Mouse (Mus musculus): ENCODE data around the gene Mgme1. TPM values are rescaled to one million over a fixed set of nuclear protein-coding genes. Genes with fewer than 3 reads are reported as not detected.

Gene Mgme1
- total and polyA plus RNA-seq, 3 experiments, result 16.8 to 20.3 TPM; not detected in 1

GRCm38 (mm10) chr2:144235776-144236175 lies 34.7 kb upstream of the Mgme1 start:
- Histone ChIP-seq H3K4me1 (ENCODE audit: control insufficient read depth in 1 of 2, insufficient read depth in 2 of 2, low read length in 2 of 2) (peaks cover 5 to 13% of the 10 kb centered on the region in 2 experiments), H3K79me2 (ENCODE audit: control insufficient read depth, insufficient read depth, low read length, poor library complexity) (no peaks in the 10 kb centered on the region), H3K9ac (ENCODE audit: control insufficient read depth, low read depth, low read length, poor library complexity, severe bottlenecking) (no peak overlapping the region), H3K27me3 (ENCODE audit: control insufficient read depth in 1 of 2, insufficient read depth in 2 of 2, low read length in 2 of 2) (no peaks in the 10 kb centered on the region), H3K4me3 (ENCODE audit: control insufficient read depth in 1 of 2, insufficient read depth in 1 of 2, low read depth in 2 of 2, low read length in 2 of 2) (no peak overlapping the region), H3K27ac (ENCODE audit: control insufficient read depth, low read depth, low read length) (no peak overlapping the region), H3K9me3 (replicated peaks; ENCODE audit: insufficient read depth, low read length) (no peaks in the 10 kb centered on the region), H3K36me3 (ENCODE audit: control insufficient read depth in 1 of 2, insufficient read depth in 2 of 2, low read length in 2 of 2) (peaks cover 0 to 10% of the 10 kb centered on the region in 2 experiments; a peak in 2 of 4 replicates)
- TF ChIP-seq USF1 (IDR thresholded peaks at IDR 0.05; ENCODE audit: low read depth, low read length), result no peak
- TF ChIP-seq GATA1 (IDR thresholded peaks at IDR 0.05; ENCODE audit: low read depth, low read length), result no peak
- TF ChIP-seq HCFC1 (IDR thresholded peaks at IDR 0.05; ENCODE audit: low read depth, low read length), result no peak
- DNase-seq (ENCODE audit: low read depth, low spot score), result no peak

GRCm38 (mm10) chr2:144236791-144237584 lies 33.5 kb upstream of the Mgme1 start:
- Histone ChIP-seq H3K27me3 (ENCODE audit: control insufficient read depth in 1 of 2, insufficient read depth in 2 of 2, low read length in 2 of 2) (no peaks in the 10 kb centered on the region), H3K79me2 (ENCODE audit: control insufficient read depth, insufficient read depth, low read length, poor library complexity) (no peaks in the 10 kb centered on the region), H3K9me3 (replicated peaks; ENCODE audit: insufficient read depth, low read length) (no peaks in the 10 kb centered on the region), H3K9ac (ENCODE audit: control insufficient read depth, low read depth, low read length, poor library complexity, severe bottlenecking) (no peak overlapping the region), H3K4me1 (ENCODE audit: control insufficient read depth in 1 of 2, insufficient read depth in 2 of 2, low read length in 2 of 2) (peaks cover 0 to 3% of the 10 kb centered on the region in 2 experiments; a peak in 3 of 4 replicates), H3K27ac (ENCODE audit: control insufficient read depth, low read depth, low read length) (no peak overlapping the region), H3K4me3 (ENCODE audit: control insufficient read depth in 1 of 2, insufficient read depth in 1 of 2, low read depth in 2 of 2, low read length in 2 of 2) (no peak overlapping the region), H3K36me3 (ENCODE audit: control insufficient read depth in 1 of 2, insufficient read depth in 2 of 2, low read length in 2 of 2) (0 out of 4 replicates have a peak, but pooled peaks cover 0 to 2% of the 10 kb centered on the region in 2 experiments)
- no peak for DNase-seq (ENCODE audit: low read depth, low spot score)
- TF ChIP-seq EP300 (IDR thresholded peaks at IDR 0.05; ENCODE audit: low read depth in 1 of 2, low read length in 2 of 2) (0 out of 4 replicates have a peak, but pooled peaks of 1 of the 2 experiments have one; percentile 7), MAX (IDR thresholded peaks at IDR 0.05; ENCODE audit: low read length) (no peak)

GRCm38 (mm10) chr2:144238341-144238740 lies 32.1 kb upstream of the Mgme1 start:
- H3K4me1 ChIP-seq (ENCODE audit: control insufficient read depth in 1 of 2, insufficient read depth in 2 of 2, low read length in 2 of 2), result no peaks in the 10 kb centered on the region
- no peaks in the 10 kb centered on the region for H3K27me3 ChIP-seq (ENCODE audit: control insufficient read depth in 1 of 2, insufficient read depth in 2 of 2, low read length in 2 of 2)
- TF ChIP-seq SMC3 (IDR thresholded peaks at IDR 0.05; ENCODE audit: low read depth, low read length), result no peak
- no peak for TF ChIP-seq USF2 (IDR thresholded peaks at IDR 0.05; ENCODE audit: borderline replicate concordance in 1 of 2, insufficient read depth in 1 of 2, low read depth in 1 of 2, low read length in 2 of 2)
- no peak for TF ChIP-seq RAD21 (IDR thresholded peaks at IDR 0.05; ENCODE audit: low read depth, low read length)
- TF ChIP-seq MAX (IDR thresholded peaks at IDR 0.05; ENCODE audit: low read length), result no peak
- no peak for TF ChIP-seq POLR2A (IDR thresholded peaks at IDR 0.05; ENCODE audit: control insufficient read depth in 1 of 2, insufficient read depth in 1 of 2, low read depth in 1 of 2, low read length in 2 of 2, poor library complexity in 1 of 2)
- no peak for TF ChIP-seq ETS1 (IDR thresholded peaks at IDR 0.05; ENCODE audit: low read depth, low read length)
- no peak for TF ChIP-seq ZNF384 (IDR thresholded peaks at IDR 0.05; ENCODE audit: low read depth, low read length)
- no peak for TF ChIP-seq TCF12 (IDR thresholded peaks at IDR 0.05; ENCODE audit: low read depth, low read length)
- TF ChIP-seq HCFC1 (IDR thresholded peaks at IDR 0.05; ENCODE audit: low read depth, low read length), result no peak
- no peak for TF ChIP-seq CTCF (IDR thresholded peaks at IDR 0.05 in 2 of 3, conservative IDR thresholded peaks at IDR 0.05 in 1 of 3; ENCODE audit: control insufficient read depth in 1 of 3, insufficient read depth in 1 of 3, low read depth in 2 of 3, low read length in 3 of 3, poor library complexity in 1 of 3, severe bottlenecking in 1 of 3)
- TF ChIP-seq ZKSCAN1 (IDR thresholded peaks at IDR 0.05; ENCODE audit: low read depth, low read length), result no peak
- TF ChIP-seq ZMIZ1 (IDR thresholded peaks at IDR 0.05; ENCODE audit: low read depth, low read length), result no peak
- no peak for TF ChIP-seq CHD1 (IDR thresholded peaks at IDR 0.05; ENCODE audit: low read depth, low read length)
- TF ChIP-seq GATA1 (IDR thresholded peaks at IDR 0.05; ENCODE audit: low read depth, low read length), result no peak
- DNase-seq (ENCODE audit: low read depth, low spot score), result no peak
- H3K27ac ChIP-seq (ENCODE audit: control insufficient read depth, low read depth, low read length), result no peak overlapping the region
- no peak overlapping the region for H3K4me3 ChIP-seq (ENCODE audit: control insufficient read depth in 1 of 2, insufficient read depth in 1 of 2, low read depth in 2 of 2, low read length in 2 of 2)
- no peaks in the 10 kb centered on the region for H3K36me3 ChIP-seq (ENCODE audit: control insufficient read depth in 1 of 2, insufficient read depth in 2 of 2, low read length in 2 of 2)
- no peak overlapping the region for H3K9ac ChIP-seq (ENCODE audit: control insufficient read depth, low read depth, low read length, poor library complexity, severe bottlenecking)
- H3K79me2 ChIP-seq (ENCODE audit: control insufficient read depth, insufficient read depth, low read length, poor library complexity), result no peaks in the 10 kb centered on the region
- no peaks in the 10 kb centered on the region for H3K9me3 ChIP-seq (replicated peaks; ENCODE audit: insufficient read depth, low read length)

All from MEL (cell line).